Mouse (Mus musculus) monocyte, adult 2 months (primary cell): ENCODE results near the gene H2afj.

Experiments used
- DNase-seq, 2 experiments: peaks; one replicate each; pipeline ENCODE4 v3.0.0; 2022; ENCODE audit warnings: low spot score in 2 of 2, low read depth in 1 of 2

The H2afj gene

GRCm38 (mm10) chr6:136844903-136845302 lies 36.9 kb downstream of the H2afj start:
- DNase-seq: no peak

GRCm38 (mm10) chr6:136845706-136846480 lies 37.8 kb downstream of the H2afj start:
- DNase-seq: no peak

- DNase-seq: no peak
Measured at GRCm38 (mm10) chr6:136847267-136847666, 39.2 kb downstream of the H2afj start.

DNA sequence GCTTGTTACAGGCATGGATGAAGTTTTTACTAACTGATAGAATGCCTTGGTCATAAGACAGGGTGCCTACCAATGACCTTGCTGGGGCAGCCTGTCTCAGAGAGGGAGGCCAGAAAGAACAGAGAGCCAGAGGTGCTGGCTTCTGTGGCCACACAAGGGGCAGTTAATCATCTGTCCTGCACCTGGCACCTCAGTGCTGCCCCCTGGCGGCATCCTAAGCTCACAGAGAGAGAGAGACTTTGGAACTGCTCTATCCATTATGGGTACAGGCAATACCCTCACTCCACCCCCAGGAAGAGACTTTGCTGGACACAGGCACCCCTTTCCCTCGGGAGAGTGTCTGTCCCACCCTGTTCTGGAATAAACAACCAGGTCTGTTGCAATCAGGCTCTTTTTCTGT lies 39.7 kb downstream of the H2afj start:
- DNase-seq: peak in 1 of 2 experiments; percentile 54

GRCm38 (mm10) chr6:136848399-136848798 lies 40.4 kb downstream of the H2afj start:
- no peak for DNase-seq

DNA sequence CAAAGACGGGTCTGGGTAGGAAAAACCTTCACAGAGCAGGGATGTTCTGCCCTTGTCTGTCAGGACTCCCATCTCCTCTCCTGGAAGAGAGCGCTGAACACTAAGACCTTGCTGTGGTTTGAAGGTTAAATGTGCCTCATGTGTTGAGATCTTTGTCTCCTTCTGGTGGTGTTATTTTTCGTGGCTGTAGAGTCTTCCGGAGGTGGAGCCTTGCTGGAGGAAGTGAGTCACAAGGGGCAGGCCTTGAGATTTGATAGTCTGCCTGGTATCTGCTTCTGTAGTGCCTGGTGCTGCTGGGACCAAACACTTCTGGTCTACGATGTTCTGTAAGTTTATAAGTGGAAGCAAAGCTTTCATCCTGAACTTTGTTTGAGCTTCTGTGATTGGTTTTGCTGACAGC lies 40.9 kb downstream of the H2afj start:
- no peak for DNase-seq

DNA sequence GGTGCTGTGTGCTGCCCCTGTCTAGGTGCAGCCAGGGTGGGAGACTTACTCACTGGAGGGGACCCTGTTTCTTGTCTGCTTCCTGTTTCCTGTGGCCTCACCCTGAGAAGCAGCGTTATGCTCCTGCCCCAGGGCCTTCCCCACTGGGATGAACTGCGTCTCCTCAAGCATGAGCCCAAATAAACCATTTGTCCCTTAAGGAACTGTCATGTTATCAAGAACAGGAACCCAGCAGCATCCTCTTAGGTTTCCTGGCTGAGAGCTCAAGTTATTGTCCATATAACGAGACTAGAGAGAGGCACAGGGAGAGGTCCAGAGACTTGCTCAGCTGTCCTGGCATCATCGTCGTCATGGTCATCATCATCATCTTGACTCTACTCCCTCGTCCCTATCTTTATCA lies 42.2 kb downstream of the H2afj start:
- DNase-seq: no peak

DNA sequence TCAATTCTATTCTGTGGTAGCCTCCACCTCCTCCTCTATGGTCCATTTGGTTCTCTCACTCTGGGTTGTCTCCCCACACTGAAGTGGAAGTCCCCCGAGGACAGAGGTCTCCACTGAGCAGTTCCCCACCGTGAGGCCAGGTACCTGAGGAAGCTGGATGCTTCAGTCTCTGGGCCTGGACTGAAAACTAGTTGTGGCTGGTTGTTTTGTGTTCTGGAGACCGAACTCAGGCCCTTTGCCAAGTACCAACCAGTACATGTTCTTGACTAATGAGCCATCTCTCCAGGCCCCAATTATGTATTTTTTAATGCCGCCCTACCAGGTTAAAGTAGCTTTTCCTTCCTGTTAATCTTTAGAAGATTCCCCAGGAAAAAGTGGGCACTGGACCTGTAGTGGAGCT lies 44.3 kb downstream of the H2afj start:
- no peak for DNase-seq

GRCm38 (mm10) chr6:136852762-136853161 lies 44.7 kb downstream of the H2afj start:
- DNase-seq: no peak

- DNase-seq: no peak
Measured at GRCm38 (mm10) chr6:136854361-136854781, 46.3 kb downstream of the H2afj start.

- DNase-seq: no peak
Measured at GRCm38 (mm10) chr6:136855183-136855582, 47.1 kb downstream of the H2afj start.

- no peak for DNase-seq
Measured at GRCm38 (mm10) chr6:136856071-136856636, 48.1 kb downstream of the H2afj start.

- DNase-seq: no peak
Measured at GRCm38 (mm10) chr6:136857186-136857872, 49.3 kb downstream of the H2afj start, which contains the start of gene Art4. Gene Art4 (minus strand): TSS chr6:136857733.

DNA sequence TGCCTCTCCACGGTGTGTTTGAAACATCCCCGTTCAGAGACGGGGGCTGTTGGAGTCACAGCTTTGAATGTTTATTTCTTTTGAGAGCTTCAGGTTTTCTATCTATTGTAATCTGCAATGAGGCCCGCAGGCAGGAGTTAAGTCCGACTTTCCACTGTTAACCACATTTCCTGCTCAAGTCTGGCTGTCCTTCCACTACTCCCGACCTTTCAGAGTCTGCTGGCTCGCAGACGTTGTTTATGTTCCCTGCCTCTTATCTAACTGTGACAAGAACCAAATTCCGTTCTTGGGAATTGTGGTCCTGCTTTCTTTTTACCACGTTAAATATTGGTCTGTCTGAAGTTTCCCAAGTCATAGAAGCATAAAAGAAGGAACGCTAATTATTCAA lies 49.8 kb downstream of the H2afj start:
- DNase-seq: no peak

- no peak for DNase-seq
Measured at GRCm38 (mm10) chr6:136858420-136858819, 50.4 kb downstream of the H2afj start.
